Mouse (Mus musculus) cerebral cortex, adult 2 months (tissue): ENCODE results near the gene Cep170.

Experiments
- WGBS: fragments of 180-500 bp; shearing (Covaris S2); methylation state at CpG from one replicate; pipeline ENCODE4 v1.1.7; 2018; 5-methylcytosine and 5-hydroxymethylcytosine counted together

Cep170 gene

DNA sequence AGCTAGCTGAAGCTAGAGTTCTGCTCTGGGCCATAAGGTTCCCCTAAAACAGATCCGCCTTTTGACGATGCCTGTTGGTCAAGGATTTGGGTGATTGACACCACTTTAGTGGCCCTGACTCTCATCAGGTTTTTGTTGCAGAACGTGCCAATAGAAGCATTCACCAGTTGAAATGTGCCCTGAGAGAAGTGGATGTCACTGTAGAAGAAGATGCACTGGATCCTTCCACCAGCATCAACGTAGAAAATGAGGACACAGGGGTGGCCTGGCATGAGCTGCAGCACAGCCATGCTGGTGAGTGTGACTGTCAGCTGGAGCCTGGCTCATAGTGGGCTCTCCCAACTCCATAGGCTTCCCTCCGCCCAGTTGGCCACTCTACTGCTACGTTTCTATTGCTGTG is 10.7 kb upstream of the Cep170 start:
- WGBS = 89% methylated on average over 6 of the region's 6 CpGs

DNA sequence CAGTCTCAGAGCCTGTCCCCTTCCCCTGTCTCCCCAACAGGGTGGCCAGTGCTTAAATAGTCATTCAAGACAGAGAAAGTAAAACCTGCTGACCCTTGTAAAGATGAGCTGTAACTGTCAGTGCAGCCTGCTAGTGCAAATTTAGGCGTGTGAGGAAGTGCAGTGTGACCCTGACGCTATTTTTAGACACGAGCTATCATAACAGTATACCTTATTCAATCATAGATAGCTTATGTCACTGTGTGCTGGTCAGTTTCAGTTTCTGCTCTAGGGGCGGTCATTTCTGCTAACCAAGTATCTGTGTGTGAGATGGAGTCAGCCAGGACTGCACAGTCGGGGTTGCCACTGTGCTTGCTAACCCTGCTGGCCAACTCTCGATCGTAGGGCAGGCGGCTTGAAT is 10.0 kb upstream of the Cep170 start:
- WGBS = 83% methylated on average over 8 of the region's 8 CpGs

DNA sequence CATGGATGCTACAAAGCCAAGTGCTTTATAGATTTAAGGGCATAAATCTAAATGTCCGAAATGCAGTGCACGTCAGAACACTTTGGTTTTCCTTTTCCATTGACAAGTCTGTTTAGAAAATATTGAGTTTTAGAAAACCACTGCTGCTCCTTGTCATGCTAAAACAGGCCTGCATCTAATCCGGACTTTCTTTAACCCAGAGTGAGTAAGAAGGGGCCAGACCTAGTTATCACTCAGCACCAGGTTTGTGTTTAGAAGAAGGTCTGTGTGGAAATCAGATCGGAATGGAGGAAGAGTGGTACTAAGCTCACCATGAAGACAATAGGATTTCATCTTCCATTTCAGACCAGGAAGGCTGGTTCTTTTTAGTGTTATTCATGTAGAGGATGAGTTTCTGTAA is 9.1 kb upstream of the Cep170 start:
- WGBS = 94% methylated on average over 4 of the region's 4 CpGs

DNA sequence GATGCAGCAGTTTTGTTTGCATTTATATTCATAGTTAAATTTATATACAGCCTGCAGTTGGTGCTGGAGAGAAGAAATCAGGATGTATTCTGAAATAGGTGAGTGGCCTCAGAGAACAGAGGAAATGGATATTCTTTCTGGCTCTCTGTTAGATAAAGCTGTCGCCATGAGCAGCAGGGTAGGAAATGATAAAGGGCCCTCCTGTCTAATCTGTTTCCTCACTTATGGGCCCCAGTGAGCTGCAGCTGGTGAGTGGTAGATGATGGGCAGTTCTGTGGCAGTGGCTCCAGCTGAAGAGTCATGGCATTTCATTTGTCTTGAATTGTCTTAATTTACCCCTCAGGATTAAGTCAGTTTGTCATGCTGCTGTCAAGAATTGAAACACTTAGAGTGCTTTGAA is 8.1 kb upstream of the Cep170 start:
- WGBS = 51% methylated on average over 1 of the region's 1 CpGs

DNA sequence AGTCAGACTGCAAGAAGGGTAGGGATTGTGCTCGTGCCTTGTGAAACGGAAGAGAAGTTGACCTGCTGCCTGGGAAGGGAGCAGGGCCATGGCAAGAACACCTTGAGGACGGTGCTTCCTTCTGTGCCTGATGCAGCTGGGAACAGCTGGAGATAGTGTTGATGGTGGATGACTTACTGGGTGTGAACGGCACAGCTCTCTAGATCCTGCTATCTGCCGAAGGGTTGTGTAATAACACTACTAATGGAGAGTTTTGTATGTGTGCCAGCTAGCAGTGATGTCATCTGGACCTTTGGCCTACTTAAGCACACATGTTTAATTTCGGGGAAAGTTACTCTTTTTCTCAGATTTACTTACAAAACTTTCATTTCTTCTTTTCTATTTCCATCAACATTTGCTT is 4.9 kb upstream of the Cep170 start:
- 64% methylated on average over 6 of the region's 6 CpGs for WGBS

DNA sequence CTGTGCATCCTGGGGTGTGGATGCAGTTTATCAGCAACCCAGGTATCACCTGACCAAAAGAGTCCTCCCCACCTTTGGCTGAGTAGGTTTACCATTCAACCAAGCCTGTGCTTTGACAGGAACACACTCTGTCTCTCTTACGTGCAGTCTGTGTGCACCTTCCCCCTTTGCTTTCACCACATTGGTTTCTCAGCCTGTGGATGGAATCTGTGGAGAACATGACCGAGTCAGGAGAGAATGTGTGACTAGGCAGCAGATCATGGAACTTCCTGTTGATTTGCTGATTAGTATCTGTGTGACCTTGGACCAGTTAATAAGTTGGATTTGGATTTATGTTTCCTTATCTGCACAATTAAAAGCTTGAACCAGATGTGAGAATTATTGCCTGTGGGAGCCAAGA is 4.3 kb upstream of the Cep170 start:
- WGBS = 92% methylated on average over 2 of the region's 2 CpGs

DNA sequence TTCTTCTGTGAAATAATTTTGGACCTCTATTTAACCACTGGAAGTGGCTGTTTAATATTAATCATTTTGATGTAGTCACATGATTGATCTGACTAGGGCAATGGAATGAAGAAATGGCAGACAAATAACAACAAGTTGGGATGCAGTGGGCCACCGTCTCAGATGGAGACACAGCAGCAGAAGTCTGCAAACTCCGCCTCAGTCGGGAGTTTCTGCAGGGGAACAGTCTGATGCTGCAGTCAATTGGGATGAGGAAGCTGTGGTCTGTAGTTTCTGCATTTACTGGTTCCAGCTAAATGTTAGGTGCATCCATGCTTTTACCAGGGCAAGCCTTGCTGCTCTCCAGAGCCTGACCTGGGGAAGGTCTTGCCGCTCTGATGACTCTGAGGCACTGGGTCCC is 2.9 kb upstream of the Cep170 start:
- WGBS = 87% methylated on average over 4 of the region's 4 CpGs

DNA sequence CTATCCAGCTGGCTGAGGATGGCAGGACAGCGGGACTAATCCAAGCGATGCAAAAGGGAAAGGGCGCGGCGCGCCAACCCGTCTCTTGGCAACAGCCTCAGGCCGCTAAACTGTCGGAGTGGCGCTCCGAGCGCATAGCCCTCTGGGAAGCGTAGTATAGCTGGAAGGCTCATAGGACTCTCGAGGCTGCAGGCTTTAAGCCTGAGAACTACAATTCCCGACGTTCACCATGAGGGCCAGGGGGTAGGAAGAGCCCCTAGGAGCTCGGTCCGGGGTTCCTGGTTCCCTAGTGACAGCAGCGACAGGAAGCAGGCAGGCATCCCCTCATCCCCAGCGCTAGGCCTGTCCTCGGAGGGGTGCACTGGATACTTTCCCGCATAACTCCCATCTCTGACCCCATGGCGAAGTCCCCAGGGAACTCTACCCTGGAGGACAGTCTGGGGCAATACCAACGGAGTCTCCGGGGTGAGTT is 760 bp upstream of the Cep170 start, which contains the start of gene Sdccag8:
Sdccag8 (plus strand) TSS at position 70 of the 472 bp plus-strand sequence.
- under 1% methylated on average over 25 of the region's 25 CpGs for WGBS

DNA sequence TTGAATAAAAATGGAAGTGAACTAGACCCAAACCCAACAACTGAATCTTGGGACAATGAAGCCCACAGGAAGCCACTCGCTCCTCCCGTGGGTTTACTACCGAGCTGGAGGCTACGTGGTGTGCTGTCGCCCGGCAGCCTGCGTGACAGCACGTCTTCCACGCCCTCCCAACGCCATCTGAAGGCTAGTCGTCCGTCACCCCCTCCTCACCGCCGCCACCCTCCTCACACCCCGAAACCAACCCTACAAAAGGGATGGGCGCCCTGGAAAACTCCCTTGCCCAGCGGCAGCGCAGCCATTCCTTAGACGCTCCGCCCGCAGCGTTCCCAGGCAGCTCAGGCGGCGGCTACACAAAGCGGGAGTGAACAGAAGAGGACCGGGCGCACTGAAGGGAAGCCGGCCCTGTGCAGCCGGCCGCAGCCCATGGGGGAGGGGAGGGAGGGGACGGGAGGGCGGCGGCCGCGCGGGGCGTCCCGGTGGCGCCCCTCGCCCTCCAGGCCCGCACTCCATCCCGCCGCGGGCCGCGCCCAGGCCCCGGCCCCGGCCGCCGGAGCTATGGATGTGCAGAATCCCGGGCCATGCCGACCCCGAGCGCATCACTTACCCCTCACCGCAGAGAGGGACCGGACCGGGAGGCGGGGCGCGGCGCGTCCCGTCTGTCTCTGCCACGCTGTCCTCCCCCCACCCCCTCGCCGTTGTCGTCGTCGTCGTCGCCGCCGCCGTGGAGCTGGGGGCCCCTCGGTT is 403 bp downstream of the Cep170 start:
- under 1% methylated on average over 68 of the region's 75 CpGs for WGBS

DNA sequence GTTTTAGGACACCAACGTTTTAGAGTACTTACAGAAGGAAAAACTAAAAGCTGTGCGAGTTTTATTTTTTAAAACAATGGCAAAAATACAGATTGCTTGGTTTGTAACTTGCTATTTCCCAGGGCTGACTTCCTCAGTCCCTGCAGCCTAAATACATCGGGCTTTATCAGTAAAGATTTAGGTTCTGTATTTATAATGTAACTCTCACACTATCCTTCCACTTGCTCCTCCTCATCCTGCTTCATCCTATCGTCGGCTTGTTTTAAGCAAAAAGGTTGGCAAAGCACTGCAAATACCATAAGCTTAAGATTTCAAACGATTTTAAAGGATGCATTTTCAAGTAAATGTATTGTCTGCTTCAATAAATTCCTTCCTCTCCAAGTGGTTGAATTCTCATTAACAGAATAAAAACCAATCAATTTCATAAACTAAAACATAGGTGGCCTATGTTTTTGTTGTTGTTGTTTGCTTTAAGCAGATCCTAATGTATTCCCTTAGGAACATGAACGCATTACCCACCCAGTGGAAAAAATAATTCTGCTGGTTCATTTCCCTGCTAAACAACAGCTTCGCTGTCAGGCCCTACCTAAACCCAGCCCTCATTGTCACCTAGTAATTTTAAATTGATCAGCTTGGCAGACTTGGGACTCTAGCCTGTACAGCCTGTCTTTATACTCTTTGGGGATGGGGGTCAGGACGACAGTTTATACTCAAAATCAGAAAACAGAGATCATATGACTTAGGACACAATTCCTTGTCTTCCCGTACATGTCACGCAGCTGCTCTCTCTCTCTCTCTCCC is 1.2 kb downstream of the Cep170 start:
- WGBS = 2% methylated on average over 11 of the region's 11 CpGs

DNA sequence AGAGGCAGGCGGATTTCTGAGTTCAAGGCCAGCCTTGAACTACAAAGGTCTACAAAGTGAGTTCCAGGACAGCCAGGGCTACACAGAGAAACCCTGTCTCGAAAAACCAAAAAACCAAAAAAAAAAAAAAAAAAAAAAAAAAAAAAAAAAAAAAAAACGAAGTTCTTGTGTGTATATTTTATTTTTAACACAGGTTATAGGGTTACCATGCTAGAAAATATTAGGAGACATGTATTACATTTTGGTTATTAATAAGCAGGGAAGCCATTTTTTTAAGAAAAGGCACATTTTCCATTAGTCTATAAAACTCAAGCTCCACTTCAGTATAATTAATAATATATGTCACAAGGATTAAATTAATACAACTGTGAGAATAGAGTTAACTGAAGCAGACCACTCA is 2.0 kb downstream of the Cep170 start:
- WGBS = 56% methylated on average over 3 of the region's 3 CpGs

DNA sequence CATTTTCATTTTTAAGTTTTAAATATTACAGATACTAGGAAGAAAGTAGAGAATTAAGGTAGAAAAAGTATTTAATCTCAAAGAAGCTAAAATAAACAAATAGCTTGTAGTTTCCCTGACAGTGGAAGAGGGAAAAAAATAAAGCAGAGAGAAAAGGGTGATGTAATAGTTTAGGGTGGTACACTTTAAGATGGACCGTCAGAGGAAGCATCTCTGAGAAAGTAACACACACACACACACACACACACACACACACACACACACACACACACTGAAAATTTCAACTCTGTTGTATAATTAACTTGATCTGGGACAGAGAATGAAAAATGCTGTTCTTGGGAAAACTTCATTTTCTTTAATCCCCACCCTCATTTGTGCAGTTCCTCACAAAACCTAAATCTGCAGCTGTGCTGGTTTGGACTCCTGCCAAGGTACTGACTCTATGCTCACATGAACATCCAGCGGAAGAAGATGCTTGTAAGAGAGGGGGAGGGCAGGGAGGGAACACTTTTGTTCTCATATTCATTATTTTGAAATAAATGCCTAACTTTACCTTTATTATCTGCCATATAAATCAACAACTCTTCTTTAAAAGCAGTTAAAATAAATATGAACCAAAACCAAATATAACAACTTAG is 13.0 kb downstream of the Cep170 start:
- 3% methylated on average over 2 of the region's 2 CpGs for WGBS

DNA sequence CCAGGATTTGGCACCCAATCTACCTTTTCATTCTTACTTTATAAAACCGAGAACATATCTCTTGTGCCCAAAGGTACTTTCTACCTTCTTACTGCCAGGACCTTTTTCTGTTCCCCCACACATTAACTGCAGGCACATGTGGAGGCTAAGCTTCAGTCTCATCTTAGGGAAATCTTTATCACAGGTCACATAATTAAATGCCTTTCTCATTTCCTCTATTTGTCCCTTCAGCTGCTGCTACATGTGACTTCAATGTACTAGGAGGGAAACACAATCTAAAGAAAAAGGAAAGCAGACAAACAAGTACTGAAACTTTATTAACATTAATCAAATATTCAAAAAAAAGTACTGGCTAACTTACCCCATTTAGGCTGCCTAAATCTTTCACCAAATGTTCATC is 21.7 kb downstream of the Cep170 start:
- WGBS = 91% methylated on average over 1 of the region's 1 CpGs

DNA sequence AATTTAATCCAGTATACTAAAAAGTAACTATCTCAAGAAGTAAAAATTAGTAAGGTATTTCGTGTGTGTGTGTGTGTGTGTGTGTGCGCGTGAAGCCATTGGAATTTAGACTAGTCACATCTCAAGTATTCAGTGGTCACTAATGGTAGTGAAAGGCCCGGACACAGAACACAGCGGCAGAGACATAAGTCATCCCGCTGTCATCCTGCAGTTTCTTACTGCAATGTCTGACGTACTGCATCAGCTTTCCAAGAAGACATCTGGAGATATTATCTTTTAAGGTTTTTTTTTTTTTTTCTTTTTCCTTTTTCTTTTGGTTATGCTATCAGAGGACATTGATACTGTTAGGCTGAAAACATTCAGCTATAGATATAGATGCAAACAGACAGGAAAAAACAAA is 24.5 kb downstream of the Cep170 start:
- WGBS = 92% methylated on average over 7 of the region's 7 CpGs

DNA sequence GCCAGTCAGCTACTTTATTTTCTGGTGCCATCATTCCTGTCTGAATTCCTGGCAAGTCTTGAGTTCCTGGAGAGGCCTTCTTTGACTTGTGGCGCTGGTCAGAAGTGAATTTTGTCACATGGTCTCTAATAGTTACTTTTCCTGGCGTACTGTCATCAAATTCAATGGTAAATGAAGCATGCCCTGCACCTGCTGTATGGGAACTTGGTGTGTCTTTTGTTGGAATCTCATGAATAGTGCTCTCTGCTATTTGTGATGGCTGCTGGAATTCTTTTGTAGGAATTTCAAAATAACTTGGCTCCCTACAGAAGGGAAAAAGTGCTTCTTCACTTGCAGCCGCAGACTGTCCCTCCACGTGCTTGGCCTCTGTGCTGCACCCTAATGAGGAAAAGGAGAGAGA is 39.3 kb downstream of the Cep170 start:
- WGBS = 61% methylated on average over 4 of the region's 4 CpGs

DNA sequence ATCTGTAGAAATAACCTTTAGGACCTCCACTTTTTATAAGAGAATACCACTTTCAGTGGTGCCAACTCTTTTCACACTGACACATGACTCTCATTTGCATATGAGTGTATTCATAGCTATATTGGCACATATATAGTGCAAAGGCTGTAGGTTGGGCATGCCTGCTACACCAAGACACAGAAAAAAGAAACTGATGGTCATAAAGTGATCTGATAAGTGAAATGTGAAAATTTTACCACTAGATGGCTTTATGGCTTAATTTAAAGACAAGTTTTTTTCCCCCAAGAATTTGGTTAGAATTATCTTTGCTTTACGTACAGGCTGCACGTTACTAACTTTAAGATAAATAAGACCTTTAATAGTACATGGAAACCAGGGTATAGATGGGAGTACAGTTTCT is 51.6 kb downstream of the Cep170 start:
- 39% methylated on average over 2 of the region's 2 CpGs for WGBS

DNA sequence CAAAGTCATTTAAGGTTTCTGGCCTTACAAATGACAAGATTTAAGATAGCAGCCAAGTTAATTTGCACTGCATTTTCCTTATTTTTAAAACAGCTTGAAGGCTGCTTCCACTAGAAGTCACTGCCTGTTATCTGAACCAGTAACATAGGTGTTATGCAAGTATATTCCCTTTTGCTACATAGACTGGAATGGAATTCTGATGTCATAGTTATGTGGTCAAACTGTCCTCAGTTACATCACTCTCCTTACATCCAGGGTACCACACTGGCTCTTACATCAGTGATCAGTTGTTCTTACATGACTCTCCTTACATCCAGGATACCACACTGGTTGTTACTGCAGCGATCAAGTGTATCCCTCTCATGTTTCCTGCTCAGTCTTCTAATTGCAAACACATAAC is 53.2 kb downstream of the Cep170 start:
- 94% methylated on average over 1 of the region's 1 CpGs for WGBS

DNA sequence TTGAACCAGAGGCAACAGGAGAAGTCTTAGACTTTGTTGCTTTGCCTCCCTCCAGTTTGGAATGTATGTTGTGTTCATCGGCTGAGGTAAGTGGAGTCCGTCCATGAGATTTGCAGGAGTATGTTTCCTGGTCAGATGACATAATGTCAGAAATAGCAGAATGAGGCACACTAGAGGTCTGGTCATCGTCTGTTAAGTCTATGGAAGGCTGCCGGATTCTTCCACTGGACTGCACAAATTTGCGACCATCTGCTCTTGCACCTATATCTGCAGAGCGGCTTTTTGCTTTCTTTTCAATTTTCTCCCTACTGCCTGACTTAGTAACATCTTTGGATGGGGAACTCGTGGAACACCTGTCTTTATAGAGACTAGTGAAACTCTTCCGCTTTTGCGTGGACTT is 58.3 kb downstream of the Cep170 start:
- WGBS = 80% methylated on average over 9 of the region's 9 CpGs

DNA sequence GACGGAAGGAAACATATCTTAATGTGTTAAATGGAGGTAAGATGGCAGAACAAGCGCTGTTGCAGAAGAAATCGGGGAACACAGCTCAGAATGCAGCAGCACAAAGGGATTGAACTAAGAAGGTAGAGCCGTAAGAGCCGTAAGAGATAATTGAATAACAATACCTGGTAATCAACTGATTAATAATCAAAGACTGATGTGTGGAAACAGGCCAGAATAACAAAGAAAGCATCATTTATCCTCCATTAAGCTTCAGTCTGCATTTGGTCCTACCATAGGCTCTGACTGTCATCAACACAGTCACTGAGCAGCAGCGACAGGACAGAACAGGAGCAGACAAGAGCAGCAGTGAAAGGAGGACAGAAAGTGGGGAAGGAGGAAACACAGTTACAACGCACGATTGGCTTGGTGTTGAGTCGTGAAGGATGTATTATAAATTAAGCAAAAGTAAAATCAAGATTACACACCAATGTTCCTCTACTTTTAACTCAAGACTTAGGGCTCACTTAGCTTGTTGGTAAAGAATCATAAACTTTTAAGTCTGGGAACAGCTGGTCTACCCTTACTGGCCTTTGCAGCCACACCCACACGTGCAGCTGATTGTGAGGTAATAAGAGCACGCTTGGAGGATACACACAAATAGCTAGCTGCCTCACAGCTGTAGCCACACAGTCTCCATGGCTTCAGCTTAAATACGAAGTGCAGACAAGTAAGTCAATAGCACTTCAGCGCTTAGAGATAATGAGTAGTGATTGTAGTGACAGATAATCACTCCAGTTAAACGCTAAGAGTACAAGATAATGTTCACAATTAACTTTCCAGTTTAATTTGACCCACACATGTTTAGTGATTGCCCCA is 59.8 kb downstream of the Cep170 start:
- 56% methylated on average over 14 of the region's 14 CpGs for WGBS

DNA sequence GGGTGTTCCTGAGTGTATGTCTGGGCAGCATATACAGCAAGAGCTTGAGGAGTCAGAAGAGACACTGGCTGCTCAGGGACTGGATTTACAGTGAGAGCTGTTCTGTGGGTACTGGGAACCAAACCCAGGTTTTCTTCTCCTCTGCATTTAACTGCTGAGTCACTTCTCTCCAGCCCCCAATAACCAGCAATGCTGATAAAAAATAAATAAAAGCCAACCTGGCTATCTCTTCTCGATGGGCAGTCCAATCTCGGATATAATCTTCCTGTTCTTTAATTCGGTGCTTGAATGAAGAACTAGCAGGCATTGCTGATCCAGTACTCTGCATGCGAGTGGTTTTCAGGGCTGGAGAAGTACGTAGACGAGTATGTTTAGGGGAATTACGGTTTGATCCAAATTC is 64.2 kb downstream of the Cep170 start:
- WGBS = 89% methylated on average over 7 of the region's 7 CpGs

DNA sequence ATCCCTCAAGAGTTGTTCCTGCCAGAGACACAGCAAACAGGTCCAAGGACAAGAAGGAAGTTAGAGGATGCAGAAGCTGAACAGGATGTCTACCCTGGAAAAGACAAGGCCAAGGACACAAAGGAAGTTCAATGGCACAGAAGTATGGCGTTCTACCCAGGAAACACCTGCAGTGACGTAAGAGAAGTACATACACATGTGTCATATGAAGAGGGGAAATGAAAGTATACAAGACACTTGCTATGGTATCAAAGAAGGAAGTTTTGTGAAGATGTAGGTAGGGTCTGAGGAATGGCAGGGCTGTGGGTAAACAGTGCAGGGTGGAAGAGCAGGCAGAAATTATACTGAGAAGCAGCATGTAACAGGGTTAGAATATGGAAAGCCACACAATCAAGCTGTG is 81.0 kb downstream of the Cep170 start:
- WGBS = 86% methylated on average over 2 of the region's 2 CpGs

DNA sequence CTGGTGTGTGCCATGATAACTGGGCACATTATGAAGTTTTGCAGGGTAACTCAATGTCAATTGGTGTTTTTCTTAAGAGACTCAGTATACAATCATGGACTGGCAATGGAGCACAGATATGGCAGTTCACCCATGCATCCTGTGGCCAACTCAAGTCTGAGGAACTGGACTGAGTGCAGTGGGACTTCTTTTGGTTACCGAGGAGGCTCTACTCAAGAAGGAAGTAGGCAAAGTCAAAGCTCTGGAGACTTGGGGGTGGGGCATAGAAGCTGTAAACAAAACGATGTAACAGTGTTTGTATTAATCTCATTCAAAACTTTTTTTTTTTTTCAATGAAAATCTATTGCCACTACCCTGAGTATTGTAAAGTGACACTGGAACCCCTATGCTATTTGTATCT is 83.3 kb downstream of the Cep170 start:
- 76% methylated on average over 2 of the region's 2 CpGs for WGBS
